Mouse (Mus musculus) heart, postnatal 25 days (tissue): ENCODE results near the gene Disp1. TPM values are rescaled to one million over a fixed set of nuclear protein-coding genes. Genes with fewer than 3 reads are reported as not detected.

Experiments used
- DNase-seq: peaks from one replicate; pipeline ENCODE4 v3.0.0; 2022; ENCODE audit warnings: low spot score
- intact Hi-C: fragments of 180-260 bp; cut with DNase I; formaldehyde crosslinking; loops from one replicate; pipeline ENCODE4 v1.15.1; 2025
- total RNA-seq, 2 experiments: library from RNA; stranded (reverse); gene quantifications; 2 replicates each; pipeline ENCODE4 v1.2.3; 2021

The Disp1 gene
- total RNA-seq, 2 experiments from 2014 or later, result 6.6 to 6.8 TPM

GRCm38 (mm10) chr1:183207623-183208022 lies 13.7 kb downstream of the Disp1 start:
- intact Hi-C loops, result no loop called here
- DNase-seq, result no peak

GRCm38 (mm10) chr1:183207141-183207540 lies 14.2 kb downstream of the Disp1 start:
- no peak for DNase-seq
- intact Hi-C loops, result no loop called here

GRCm38 (mm10) chr1:183200926-183201325 lies 20.4 kb downstream of the Disp1 start:
- no peak for DNase-seq

GRCm38 (mm10) chr1:183194763-183195162 lies 26.6 kb downstream of the Disp1 start:
- DNase-seq, result no peak
- intact Hi-C loops, result no loop called here

More at GRCm38 (mm10) chr1:183200926-183201325, 20.4 kb downstream of the Disp1 start:
- intact Hi-C loops, result no loop called here

GRCm38 (mm10) chr1:183194151-183194550 lies 27.2 kb downstream of the Disp1 start:
- intact Hi-C loops, result no loop called here
- DNase-seq, result no peak

GRCm38 (mm10) chr1:183191398-183191797 lies 29.9 kb downstream of the Disp1 start:
- intact Hi-C loops, result no loop called here
- no peak for DNase-seq

- DNase-seq, result no peak
- intact Hi-C loops, result no loop called here
Observed at GRCm38 (mm10) chr1:183190456-183190855, 30.9 kb downstream of the Disp1 start.

- DNase-seq, result no peak
- intact Hi-C loops, result no loop called here
Observed at GRCm38 (mm10) chr1:183189014-183189662, 32.2 kb downstream of the Disp1 start.

GRCm38 (mm10) chr1:183188115-183189013 lies 33.0 kb downstream of the Disp1 start:
- no peak for DNase-seq
- intact Hi-C loops, result no loop called here

GRCm38 (mm10) chr1:183185560-183185959 lies 35.8 kb downstream of the Disp1 start:
- no peak for DNase-seq
- intact Hi-C loops, result no loop called here

GRCm38 (mm10) chr1:183184681-183185080 lies 36.6 kb downstream of the Disp1 start:
- intact Hi-C loops, result no loop called here
- DNase-seq, result no peak

GRCm38 (mm10) chr1:183183565-183183964 lies 37.8 kb downstream of the Disp1 start:
- intact Hi-C loops, result no loop called here
- no peak for DNase-seq

- intact Hi-C loops, result no loop called here
- no peak for DNase-seq
Observed at GRCm38 (mm10) chr1:183182641-183183414, 38.5 kb downstream of the Disp1 start.

- intact Hi-C loops, result no loop called here
- DNase-seq, result no peak
Observed at GRCm38 (mm10) chr1:183181030-183181395, 40.3 kb downstream of the Disp1 start.

GRCm38 (mm10) chr1:183180301-183181029 lies 40.9 kb downstream of the Disp1 start:
- no peak for DNase-seq
- intact Hi-C loops, result no loop called here

- DNase-seq, result no peak
- intact Hi-C loops, result no loop called here
Observed at GRCm38 (mm10) chr1:183179316-183179715, 42.0 kb downstream of the Disp1 start.

GRCm38 (mm10) chr1:183175236-183175635 lies 46.1 kb downstream of the Disp1 start:
- DNase-seq, result no peak
- intact Hi-C loops, result no loop called here

GRCm38 (mm10) chr1:183171095-183171494 lies 50.2 kb downstream of the Disp1 start:
- DNase-seq, result no peak

GRCm38 (mm10) chr1:183168465-183168864 lies 52.9 kb downstream of the Disp1 start:
- intact Hi-C loops, result no loop called here
- no peak for DNase-seq

More at GRCm38 (mm10) chr1:183171095-183171494, 50.2 kb downstream of the Disp1 start:
- intact Hi-C loops, result no loop called here

GRCm38 (mm10) chr1:183167776-183168175 lies 53.5 kb downstream of the Disp1 start:
- intact Hi-C loops, result no loop called here
- DNase-seq, result no peak
